Mouse (Mus musculus): ENCODE measurements around the gene Ccdc84.

DNA sequence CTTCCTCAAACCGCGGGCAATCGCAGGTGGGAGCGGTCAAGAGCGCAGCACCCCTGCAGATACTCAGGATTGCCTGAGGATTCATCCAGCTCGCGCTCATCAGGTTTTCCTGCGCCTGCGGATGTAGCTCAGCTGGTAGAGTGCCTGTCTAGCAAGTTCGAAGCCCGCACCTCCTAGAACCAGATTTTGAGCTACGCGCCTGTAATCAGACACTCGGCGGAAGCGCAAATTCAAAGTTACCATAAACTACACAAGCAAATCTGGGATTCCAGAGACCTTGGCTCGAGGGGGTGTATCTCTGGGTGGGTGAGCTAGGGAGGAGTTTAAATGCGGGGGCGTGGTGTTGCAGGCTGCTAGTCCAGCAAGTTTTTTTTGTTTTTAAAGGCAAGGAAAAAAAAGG, 22.6 kb upstream of the Ccdc84 start, which contains the start of gene Foxr1:
- TF ChIP-seq CTCF (conservative IDR thresholded peaks at IDR 0.05; ENCODE audit: low read length) = no peak
- TF ChIP-seq POU5F1 (IDR thresholded peaks at IDR 0.05; ENCODE audit: borderline replicate concordance, low read length) = no peak
